Mouse (Mus musculus) liver, embryonic 15.5 days (tissue): Measurements from ENCODE around the gene Cdiptos. TPM values are rescaled to one million over a fixed set of nuclear protein-coding genes. Genes with fewer than 3 reads are reported as not detected.

Experiments used
- ATAC-seq: fragments of 200-750 bp; cut with Nextera tagmentation; 2 replicates; pipeline ENCODE4 v1.8.0; 2017; ENCODE audit warnings: moderate number of reproducible peaks, mild to moderate bottlenecking, moderate library complexity; ENCODE audit not compliant: insufficient read depth
- H3K27ac ChIP-seq: fragments of 300-500 bp; sonication (generic); replicated peaks from 2 replicates; pipeline ENCODE4 v1.5.1; 2015; ENCODE audit warnings: mild to moderate bottlenecking, inconsistent platforms
- H3K27me3 ChIP-seq: fragments of 300-500 bp; sonication (generic); 2 replicates; pipeline ENCODE4 v1.6.1; 2015; ENCODE audit warnings: mild to moderate bottlenecking, inconsistent platforms
- H3K36me3 ChIP-seq: fragments of 300-500 bp; sonication (generic); replicated peaks from 2 replicates; pipeline ENCODE4 v1.6.1; 2015; ENCODE audit warnings: moderate library complexity, mild to moderate bottlenecking, inconsistent platforms
- H3K4me1 ChIP-seq: fragments of 300-500 bp; sonication (generic); replicated peaks from 2 replicates; pipeline ENCODE4 v1.6.1; 2015; ENCODE audit warnings: inconsistent platforms
- H3K4me2 ChIP-seq: fragments of 300-500 bp; sonication (generic); 2 replicates; pipeline ENCODE4 v1.6.1; 2015; ENCODE audit warnings: moderate library complexity, mild to moderate bottlenecking, inconsistent platforms
- H3K4me3 ChIP-seq: fragments of 300-500 bp; sonication (generic); replicated peaks from 2 replicates; pipeline ENCODE4 v1.5.1; 2015; ENCODE audit warnings: mild to moderate bottlenecking, inconsistent platforms
- H3K9ac ChIP-seq: fragments of 300-500 bp; sonication (generic); 2 replicates; pipeline ENCODE4 v1.6.1; 2015; ENCODE audit warnings: moderate library complexity, mild to moderate bottlenecking, inconsistent platforms
- H3K9me3 ChIP-seq: fragments of 300-500 bp; sonication (generic); replicated peaks from 2 replicates; pipeline ENCODE4 v1.6.1; 2016; ENCODE audit warnings: inconsistent platforms
- WGBS: fragments of 180-500 bp; shearing (Covaris S2); methylation state at CpG from one replicate; pipeline ENCODE4 v1.1.7; 2015; ENCODE audit warnings: mixed read lengths; ENCODE audit not compliant: insufficient replicate concordance; 5-methylcytosine and 5-hydroxymethylcytosine counted together
- polyA plus RNA-seq: library from polyadenylated mRNA; unstranded; fragments of >200 nt; fragmentation: Nextera tagmentation; extraction: Ambion mirVana; gene quantifications from 2 replicates; pipeline ENCODE4 v1.2.1, GENCODE M21; 2015

Gene Cdiptos
- polyA plus RNA-seq, 1 experiment from 2014 or later = 0.63 TPM

- H3K36me3 ChIP-seq = peaks cover 10% of the 10 kb centered on the region
- 47% methylated on average over 10 of the region's 10 CpGs for WGBS
- no peaks in the 10 kb centered on the region for H3K27me3 ChIP-seq
- no peak overlapping the region for H3K27ac ChIP-seq
- no peaks in the 10 kb centered on the region; the same call in 1 of the 2 replicates for H3K4me1 ChIP-seq
- H3K4me2 ChIP-seq = no peak overlapping the region
- H3K9me3 ChIP-seq = no peaks in the 10 kb centered on the region
- no peak overlapping the region for H3K4me3 ChIP-seq
- no peak overlapping the region for H3K9ac ChIP-seq
- no peak for ATAC-seq
Measured at GRCm38 (mm10) chr7:126999568-126999967, 23.7 kb upstream of the Cdiptos start.

GRCm38 (mm10) chr7:126996449-126996848, 20.6 kb upstream of the Cdiptos start:
- no peak overlapping the region for H3K4me3 ChIP-seq
- ATAC-seq = no peak
- H3K27ac ChIP-seq = no peak overlapping the region
- 73% methylated on average over 4 of the region's 4 CpGs for WGBS
- no peak overlapping the region for H3K9ac ChIP-seq
- H3K4me1 ChIP-seq = no peaks in the 10 kb centered on the region
- H3K4me2 ChIP-seq = no peak overlapping the region
- H3K36me3 ChIP-seq = peaks cover 10% of the 10 kb centered on the region
- H3K9me3 ChIP-seq = no peaks in the 10 kb centered on the region
- no peaks in the 10 kb centered on the region for H3K27me3 ChIP-seq

- ATAC-seq = no peak
- Histone ChIP-seq H3K9me3 (no peaks in the 10 kb centered on the region), H3K4me3 (no peak overlapping the region), H3K4me1 (no peaks in the 10 kb centered on the region), H3K36me3 (no peaks in the 10 kb centered on the region), H3K27ac (no peak overlapping the region), H3K27me3 (no peaks in the 10 kb centered on the region), H3K4me2 (no peak overlapping the region), H3K9ac (no peak overlapping the region)
- WGBS = 65% methylated on average over 8 of the region's 8 CpGs
Measured at GRCm38 (mm10) chr7:126988816-126989215, 12.9 kb upstream of the Cdiptos start.

GRCm38 (mm10) chr7:126986319-126986718, 10.4 kb upstream of the Cdiptos start:
- Histone ChIP-seq H3K27ac (no peak overlapping the region), H3K4me2 (no peak overlapping the region), H3K4me1 (peaks cover 9% of the 10 kb centered on the region; the same call in 1 of the 2 replicates), H3K27me3 (no peaks in the 10 kb centered on the region), H3K4me3 (no peak overlapping the region), H3K36me3 (no peaks in the 10 kb centered on the region), H3K9ac (no peak overlapping the region), H3K9me3 (no peaks in the 10 kb centered on the region)
- no peak for ATAC-seq
- 47% methylated on average over 9 of the region's 9 CpGs for WGBS

- no peak for ATAC-seq
- Histone ChIP-seq H3K9me3 (no peaks in the 10 kb centered on the region), H3K4me3 (no peak overlapping the region), H3K27ac (no peak overlapping the region), H3K4me1 (peaks cover 13% of the 10 kb centered on the region; the same call in 1 of the 2 replicates), H3K9ac (no peak overlapping the region), H3K36me3 (peaks cover 8% of the 10 kb centered on the region), H3K27me3 (no peaks in the 10 kb centered on the region), H3K4me2 (no peak overlapping the region)
- 52% methylated on average over 10 of the region's 10 CpGs for WGBS
Measured at GRCm38 (mm10) chr7:126984667-126985444, 9.0 kb upstream of the Cdiptos start.

- Histone ChIP-seq H3K27me3 (no peaks in the 10 kb centered on the region), H3K9ac (no peak overlapping the region), H3K27ac (no peak overlapping the region), H3K4me3 (no peak overlapping the region), H3K36me3 (peaks cover 25% of the 10 kb centered on the region), H3K4me1 (peaks cover 28% of the 10 kb centered on the region), H3K4me2 (no peak overlapping the region), H3K9me3 (no peaks in the 10 kb centered on the region)
- no peak for ATAC-seq
- WGBS = 71% methylated on average over 7 of the region's 7 CpGs
Measured at GRCm38 (mm10) chr7:126983113-126983512, 7.2 kb upstream of the Cdiptos start.

- no peak overlapping the region for H3K27ac ChIP-seq
- ATAC-seq = no peak
- H3K4me3 ChIP-seq = no peak overlapping the region
- no peaks in the 10 kb centered on the region for H3K9me3 ChIP-seq
- no peaks in the 10 kb centered on the region for H3K27me3 ChIP-seq
- peaks cover 30% of the 10 kb centered on the region for H3K36me3 ChIP-seq
- H3K4me2 ChIP-seq = no peak overlapping the region
- no peak overlapping the region for H3K9ac ChIP-seq
- H3K4me1 ChIP-seq = peaks cover 39% of the 10 kb centered on the region
- WGBS = 37% methylated on average over 4 of the region's 4 CpGs
Measured at GRCm38 (mm10) chr7:126982054-126982453, 6.2 kb upstream of the Cdiptos start.

- WGBS = 75% methylated on average over 2 of the region's 2 CpGs
- Histone ChIP-seq H3K9ac (no peak overlapping the region), H3K27me3 (no peaks in the 10 kb centered on the region), H3K4me2 (no peak overlapping the region), H3K9me3 (no peaks in the 10 kb centered on the region), H3K27ac (no peak overlapping the region), H3K4me1 (peaks cover 41% of the 10 kb centered on the region), H3K4me3 (no peak overlapping the region), H3K36me3 (peaks cover 30% of the 10 kb centered on the region)
- no peak for ATAC-seq
Measured at GRCm38 (mm10) chr7:126981601-126982000, 5.7 kb upstream of the Cdiptos start.

GRCm38 (mm10) chr7:126978841-126979240, 2.9 kb upstream of the Cdiptos start:
- Histone ChIP-seq H3K4me1 (peaks cover 50% of the 10 kb centered on the region), H3K4me2 (no peak overlapping the region), H3K9me3 (no peaks in the 10 kb centered on the region), H3K27ac (no peak overlapping the region), H3K9ac (no peak overlapping the region), H3K4me3 (no peak overlapping the region), H3K36me3 (peaks cover 30% of the 10 kb centered on the region), H3K27me3 (no peaks in the 10 kb centered on the region)
- WGBS = 78% methylated on average over 6 of the region's 6 CpGs
- ATAC-seq = no peak

GRCm38 (mm10) chr7:126976878-126977459, 1.1 kb upstream of the Cdiptos start:
- 23% methylated on average over 14 of the region's 14 CpGs for WGBS
- peaks cover 47% of the 10 kb centered on the region for H3K4me1 ChIP-seq
- ATAC-seq = no peak
- H3K27me3 ChIP-seq = no peaks in the 10 kb centered on the region
- H3K36me3 ChIP-seq = peaks cover 30% of the 10 kb centered on the region
- H3K9ac ChIP-seq = peak overlapping the region; percentile 95
- H3K9me3 ChIP-seq = no peaks in the 10 kb centered on the region
- peak overlapping the region; percentile 74 for H3K4me2 ChIP-seq
- peak overlapping the region; percentile 94 for H3K27ac ChIP-seq
- H3K4me3 ChIP-seq = peak overlapping the region; percentile 92

GRCm38 (mm10) chr7:126975893-126975949, 177 bp downstream of the Cdiptos start, which contains the start of gene Cdipt:
Cdipt (plus strand) TSS chr7:126975914.
- WGBS = 4% methylated on average over 1 of the region's 1 CpGs

GRCm38 (mm10) chr7:126975493-126975892, 405 bp downstream of the Cdiptos start:
- 5% methylated on average over 8 of the region's 8 CpGs for WGBS
- Histone ChIP-seq H3K9me3 (no peaks in the 10 kb centered on the region), H3K4me1 (peaks cover 40% of the 10 kb centered on the region), H3K9ac (no peak overlapping the region), H3K4me2 (peak overlapping the region; percentile 74), H3K4me3 (peak overlapping the region; percentile 92), H3K27ac (0 out of 2 replicates have a peak overlapping the region, but pooled peaks have one; percentile 94), H3K36me3 (peaks cover 28% of the 10 kb centered on the region), H3K27me3 (no peaks in the 10 kb centered on the region)
- no peak for ATAC-seq

More at GRCm38 (mm10) chr7:126975893-126975949, 177 bp downstream of the Cdiptos start, which contains the start of gene Cdipt:
- no peaks in the 10 kb centered on the region for H3K27me3 ChIP-seq
- peak within 1 kb of the TSS; percentile 95 for H3K9ac ChIP-seq
- H3K4me1 ChIP-seq = peaks cover 40% of the 10 kb centered on the region
- no peak for ATAC-seq
- H3K36me3 ChIP-seq = peaks cover 30% of the 10 kb centered on the region
- H3K4me2 ChIP-seq = peak within 1 kb of the TSS; percentile 74
- peak within 1 kb of the TSS; percentile 92 for H3K4me3 ChIP-seq
- H3K9me3 ChIP-seq = no peaks in the 10 kb centered on the region
- H3K27ac ChIP-seq = peak within 1 kb of the TSS; percentile 94
